Mouse (Mus musculus) right cerebral cortex, postnatal 14 days (tissue): Measurements from ENCODE around the gene Tnik.

Experiments used
- DNase-seq: peaks from one replicate; pipeline ENCODE4 v3.0.0; 2022

Gene Tnik

GRCm38 (mm10) chr3:28265183-28265582, 2.2 kb downstream of the Tnik start:
- peak; percentile 22 for DNase-seq

- no peak for DNase-seq
These were observed 2.6 kb downstream of the Tnik start for GRCm38 (mm10) chr3:28265656-28266055.

- DNase-seq: no peak
These were observed 4.2 kb downstream of the Tnik start for GRCm38 (mm10) chr3:28267211-28267610.

- DNase-seq: no peak
These were observed 6.7 kb downstream of the Tnik start for GRCm38 (mm10) chr3:28269716-28270115.

- no peak for DNase-seq
These were observed 8.9 kb downstream of the Tnik start for GRCm38 (mm10) chr3:28271884-28272283.

GRCm38 (mm10) chr3:28274763-28275162, 11.7 kb downstream of the Tnik start:
- no peak for DNase-seq

GRCm38 (mm10) chr3:28289693-28290092, 26.7 kb downstream of the Tnik start:
- no peak for DNase-seq

GRCm38 (mm10) chr3:28301378-28301777, 38.4 kb downstream of the Tnik start:
- no peak for DNase-seq

GRCm38 (mm10) chr3:28303915-28304314, 40.9 kb downstream of the Tnik start:
- no peak for DNase-seq

GRCm38 (mm10) chr3:28306852-28307251, 43.8 kb downstream of the Tnik start:
- no peak for DNase-seq

- no peak for DNase-seq
These were observed 51.4 kb downstream of the Tnik start for GRCm38 (mm10) chr3:28314438-28314837.

- no peak for DNase-seq
These were observed 54.3 kb downstream of the Tnik start for GRCm38 (mm10) chr3:28317339-28317738.

GRCm38 (mm10) chr3:28321635-28322034, 58.6 kb downstream of the Tnik start:
- DNase-seq: no peak

GRCm38 (mm10) chr3:28325613-28326233, 62.7 kb downstream of the Tnik start:
- no peak for DNase-seq

GRCm38 (mm10) chr3:28332316-28332715, 69.3 kb downstream of the Tnik start:
- no peak for DNase-seq

- no peak for DNase-seq
These were observed 70.9 kb downstream of the Tnik start for GRCm38 (mm10) chr3:28333869-28334268.

- DNase-seq: no peak
These were observed 71.5 kb downstream of the Tnik start for GRCm38 (mm10) chr3:28334547-28334946.

- DNase-seq: no peak
These were observed 77.1 kb downstream of the Tnik start for GRCm38 (mm10) chr3:28340071-28340470.

- DNase-seq: no peak
These were observed 80.2 kb downstream of the Tnik start for GRCm38 (mm10) chr3:28343204-28343603.

- no peak for DNase-seq
These were observed 80.6 kb downstream of the Tnik start for GRCm38 (mm10) chr3:28343661-28344060.

GRCm38 (mm10) chr3:28345446-28345845, 82.4 kb downstream of the Tnik start:
- DNase-seq: no peak

- no peak for DNase-seq
These were observed 82.9 kb downstream of the Tnik start for GRCm38 (mm10) chr3:28345961-28346360.

- no peak for DNase-seq
These were observed 83.5 kb downstream of the Tnik start for GRCm38 (mm10) chr3:28346476-28346875.

- no peak for DNase-seq
These were observed 85.7 kb downstream of the Tnik start for GRCm38 (mm10) chr3:28348746-28349145.

- no peak for DNase-seq
These were observed 87.3 kb downstream of the Tnik start for GRCm38 (mm10) chr3:28350147-28350801.
